Comparison of ENCODE assay signal across 21 mouse cellular contexts in genomic region chr10:126628057-126628456, GRCm38 (mm10).
A peak's percentile ranks its signal among the peaks of the same experiment; 100 is the strongest.
DNase-seq lines count a peak whose midpoint lies in the region; ATAC-seq and TF ChIP-seq lines count a peak whose summit lies in the region.
"Had no signal": no experiment of that assay in that cellular context is flagged by ENCODE, and none has a peak within 500 bp of the region (broad histone marks: within the 10 kb centered on the region; RNA-seq: fewer than 3 reads in every experiment).

No protein-coding gene starts in this region.

- WGBS in kidney, postnatal 0 days, result 59% methylated on average over 4 of the region's 4 CpGs

- ATAC-seq in kidney, postnatal 0 days (replicated peaks; ENCODE audit: low FRiP score, low read depth), result no peak
- ATAC-seq: activated CD4-positive, CD25-positive, alpha-beta regulatory T cell, adult 4 months had no signal

- no peaks in the 10 kb centered on the region for H3K27me3 ChIP-seq in kidney, postnatal 0 days (ENCODE audit: insufficient read depth, low read length)
- H3K27me3 ChIP-seq in E14TG2a.4 (ENCODE audit: insufficient read depth, low read length), result no peaks in the 10 kb centered on the region
- H3K27me3 ChIP-seq: embryonic facial prominence, embryonic 12.5 days; heart, embryonic 12.5 days; limb, embryonic 12.5 days; lung, embryonic 15.5 days; midbrain, embryonic 13.5 days; neural tube, embryonic 13.5 days had no signal

- H3K9ac ChIP-seq in kidney, postnatal 0 days (ENCODE audit: low read depth, low read length), result no peak overlapping the region
- H3K9ac ChIP-seq: embryonic facial prominence, embryonic 12.5 days; heart, embryonic 12.5 days; limb, embryonic 12.5 days; lung, embryonic 15.5 days; midbrain, embryonic 13.5 days; neural tube, embryonic 13.5 days had no signal

- TF ChIP-seq CTCF in kidney, postnatal 0 days (IDR thresholded peaks at IDR 0.05; ENCODE audit: low read depth), result peak; percentile 54; the same call in 1 of the 2 replicates
- TF ChIP-seq CTCF in E14TG2a.4 (conservative IDR thresholded peaks at IDR 0.05; ENCODE audit: low read length), result peak; percentile 55
- peak; percentile 36; the same call in 1 of the 2 replicates for TF ChIP-seq CTCF in cortical plate, adult 2 months (IDR thresholded peaks at IDR 0.05; ENCODE audit: extremely low read depth, insufficient read depth, low read length)

- TF ChIP-seq POLR2A in cortical plate, adult 2 months (IDR thresholded peaks at IDR 0.05; ENCODE audit: extremely low read depth, insufficient read depth, low read length), result no peak

- peak; percentile 20 for DNase-seq in embryo, embryonic 11 days
- no peak for DNase-seq in embryo, embryonic 10 days (ENCODE audit: low spot score)
- DNase-seq in kidney, postnatal 0 days (ENCODE audit: low spot score), result no peak
- DNase-seq in kidney, adult 11 months, result no peak
- DNase-seq in yolk sac, embryonic 10.5 days (ENCODE audit: low spot score), result no peak
- no peak for DNase-seq in spleen, postnatal 36 days (ENCODE audit: low spot score in 2 of 2)
- DNase-seq: cerebellum, adult 11 months; kidney, postnatal 25 days; right cerebral cortex, adult 18-20 months; spleen, adult 18-20 months; thymus, postnatal 4 days had no signal

- H3K27ac ChIP-seq in kidney, postnatal 0 days, result no peak overlapping the region
- H3K27ac ChIP-seq in cortical plate, adult 2 months (ENCODE audit: insufficient read depth, low read length), result no peak overlapping the region
- H3K27ac ChIP-seq: embryonic facial prominence, embryonic 12.5 days; forebrain, embryonic 10.5 days; limb, embryonic 12.5 days; lung, embryonic 15.5 days; midbrain, embryonic 13.5 days; neural tube, embryonic 13.5 days had no signal

- no peaks in the 10 kb centered on the region for H3K36me3 ChIP-seq in kidney, postnatal 0 days (ENCODE audit: insufficient read depth, low read length)
- no peaks in the 10 kb centered on the region for H3K36me3 ChIP-seq in E14TG2a.4 (ENCODE audit: insufficient read depth, low read length)
- H3K36me3 ChIP-seq: embryonic facial prominence, embryonic 12.5 days; forebrain, embryonic 10.5 days; heart, embryonic 12.5 days; limb, embryonic 12.5 days; lung, embryonic 15.5 days; midbrain, embryonic 13.5 days; neural tube, embryonic 13.5 days had no signal

- no peak overlapping the region for H3K4me2 ChIP-seq in kidney, postnatal 0 days (ENCODE audit: low read length)
- H3K4me2 ChIP-seq: embryonic facial prominence, embryonic 12.5 days; heart, embryonic 12.5 days; limb, embryonic 12.5 days; lung, embryonic 15.5 days; midbrain, embryonic 13.5 days; neural tube, embryonic 13.5 days had no signal

- no peaks in the 10 kb centered on the region for H3K9me3 ChIP-seq in kidney, postnatal 0 days (replicated peaks; ENCODE audit: low read length)
- no peaks in the 10 kb centered on the region for H3K9me3 ChIP-seq in E14TG2a.4 (ENCODE audit: low read length)
- H3K9me3 ChIP-seq: embryonic facial prominence, embryonic 12.5 days; forebrain, embryonic 10.5 days; heart, embryonic 12.5 days; limb, embryonic 12.5 days; lung, embryonic 15.5 days; midbrain, embryonic 13.5 days; neural tube, embryonic 13.5 days had no signal

- no peak overlapping the region for H3K4me3 ChIP-seq in kidney, postnatal 0 days (replicated peaks; ENCODE audit: low read depth, low read length)
- H3K4me3 ChIP-seq in E14TG2a.4 (replicated peaks; ENCODE audit: low read length), result no peak overlapping the region
- H3K4me3 ChIP-seq in cortical plate, adult 2 months (ENCODE audit: insufficient read depth, low read length), result no peak overlapping the region
- H3K4me3 ChIP-seq: embryonic facial prominence, embryonic 12.5 days; forebrain, embryonic 10.5 days; heart, embryonic 12.5 days; limb, embryonic 12.5 days; lung, embryonic 15.5 days; midbrain, embryonic 13.5 days; neural tube, embryonic 13.5 days had no signal

- H3K4me1 ChIP-seq in kidney, postnatal 0 days (replicated peaks; ENCODE audit: insufficient read depth, low read length), result no peaks in the 10 kb centered on the region
- H3K4me1 ChIP-seq in E14TG2a.4 (replicated peaks; ENCODE audit: low read depth, low read length), result no peaks in the 10 kb centered on the region
- H3K4me1 ChIP-seq in cortical plate, adult 2 months (ENCODE audit: control insufficient read depth, insufficient read depth, low read length), result no peaks in the 10 kb centered on the region
- H3K4me1 ChIP-seq: embryonic facial prominence, embryonic 12.5 days; forebrain, embryonic 10.5 days; heart, embryonic 12.5 days; limb, embryonic 12.5 days; lung, embryonic 15.5 days; midbrain, embryonic 13.5 days; neural tube, embryonic 13.5 days had no signal
